Mouse (Mus musculus) stomach, embryonic 16.5 days (tissue): ENCODE data around the gene 5330417H12Rik. TPM values are rescaled to one million over a fixed set of nuclear protein-coding genes. Genes with fewer than 3 reads are reported as not detected.
A peak's percentile ranks its signal among the peaks of the same experiment; 100 is the strongest.

ENCODE experiments used
- ATAC-seq: fragments of 200-750 bp; cut with Nextera tagmentation; 2 replicates; pipeline ENCODE4 v1.8.0; 2017; ENCODE audit warnings: moderate number of reproducible peaks, moderate TSS enrichment; ENCODE audit not compliant: insufficient read depth, low FRiP score
- H3K27ac ChIP-seq: fragments of 300-500 bp; sonication (generic); 2 replicates; pipeline ENCODE4 v1.5.1; 2014; ENCODE audit warnings: low read length
- H3K27me3 ChIP-seq: fragments of 300-500 bp; sonication (generic); 2 replicates; pipeline ENCODE4 v1.6.1; 2014; ENCODE audit warnings: low read length, control low read depth, mixed read lengths; ENCODE audit not compliant: control insufficient read depth, insufficient read depth
- H3K36me3 ChIP-seq: fragments of 300-500 bp; sonication (generic); 2 replicates; pipeline ENCODE4 v1.6.1; 2014; ENCODE audit warnings: low read length; ENCODE audit not compliant: control insufficient read depth, insufficient read depth
- H3K4me1 ChIP-seq: fragments of 300-500 bp; sonication (generic); 2 replicates; pipeline ENCODE4 v1.6.1; 2014; ENCODE audit warnings: low read length, control low read depth, mixed read lengths; ENCODE audit not compliant: control insufficient read depth, insufficient read depth
- H3K4me2 ChIP-seq: fragments of 300-500 bp; sonication (generic); 2 replicates; pipeline ENCODE4 v1.6.1; 2014; ENCODE audit warnings: low read depth, low read length, mixed read lengths
- H3K4me3 ChIP-seq: fragments of 300-500 bp; sonication (generic); replicated peaks from 2 replicates; pipeline ENCODE4 v1.5.1; 2014; ENCODE audit warnings: mild to moderate bottlenecking, low read length
- H3K9ac ChIP-seq: fragments of 300-500 bp; sonication (generic); 2 replicates; pipeline ENCODE4 v1.6.1; 2014; ENCODE audit warnings: low read length
- H3K9me3 ChIP-seq: fragments of 300-500 bp; sonication (generic); replicated peaks from 2 replicates; pipeline ENCODE4 v1.6.1; 2016; ENCODE audit warnings: low read length, control low read depth; ENCODE audit not compliant: control insufficient read depth
- WGBS: fragments of 180-500 bp; shearing (Covaris S2); extraction: QIAGEN DNeasy Blood & Tissue Kit; methylation state at CpG from one replicate; pipeline ENCODE4 v1.1.7; 2014; 5-methylcytosine and 5-hydroxymethylcytosine counted together
- polyA plus RNA-seq: library from polyadenylated mRNA; unstranded; fragments of >200 nt; fragmentation: Nextera tagmentation; extraction: Ambion mirVana; gene quantifications from 2 replicates; pipeline ENCODE4 v1.2.1, GENCODE M21; 2015

Gene 5330417H12Rik
- polyA plus RNA-seq, 1 experiment from 2014 or later = not detected

- 16% methylated on average over 8 of the region's 8 CpGs for WGBS
- H3K9me3 ChIP-seq = no peaks in the 10 kb centered on the region
- H3K36me3 ChIP-seq = no peaks in the 10 kb centered on the region
- no peak overlapping the region for H3K4me3 ChIP-seq
- H3K9ac ChIP-seq = 0 out of 2 replicates have a peak overlapping the region, but pooled peaks have one; percentile 8
- peaks cover 48% of the 10 kb centered on the region for H3K4me1 ChIP-seq
- no peak overlapping the region for H3K4me2 ChIP-seq
- ATAC-seq = peak; percentile 38; the same call in 1 of the 2 replicates
- H3K27ac ChIP-seq = peak overlapping the region; percentile 81
- no peaks in the 10 kb centered on the region for H3K27me3 ChIP-seq
Observed at GRCm38 (mm10) chr7:107661189-107661842, 36.4 kb upstream of the 5330417H12Rik start.

GRCm38 (mm10) chr7:107659186-107659918, 34.4 kb upstream of the 5330417H12Rik start:
- Histone ChIP-seq H3K4me2 (no peak overlapping the region), H3K27ac (no peak overlapping the region), H3K27me3 (no peaks in the 10 kb centered on the region), H3K4me1 (peaks cover 31% of the 10 kb centered on the region), H3K36me3 (no peaks in the 10 kb centered on the region), H3K9me3 (no peaks in the 10 kb centered on the region), H3K9ac (no peak overlapping the region), H3K4me3 (no peak overlapping the region)
- 62% methylated on average over 8 of the region's 8 CpGs for WGBS
- ATAC-seq = no peak

- Histone ChIP-seq H3K9ac (no peak overlapping the region), H3K4me1 (peaks cover 7% of the 10 kb centered on the region), H3K4me2 (no peak overlapping the region), H3K9me3 (no peaks in the 10 kb centered on the region), H3K36me3 (no peaks in the 10 kb centered on the region), H3K27ac (no peak overlapping the region), H3K27me3 (no peaks in the 10 kb centered on the region), H3K4me3 (no peak overlapping the region)
- WGBS = 61% methylated on average over 6 of the region's 6 CpGs
- no peak for ATAC-seq
Observed at GRCm38 (mm10) chr7:107656451-107656850, 31.5 kb upstream of the 5330417H12Rik start.

GRCm38 (mm10) chr7:107651821-107652220, 26.9 kb upstream of the 5330417H12Rik start:
- no peak overlapping the region for H3K4me2 ChIP-seq
- no peaks in the 10 kb centered on the region for H3K4me1 ChIP-seq
- H3K9me3 ChIP-seq = no peaks in the 10 kb centered on the region
- WGBS = 65% methylated on average over 1 of the region's 1 CpGs
- H3K27ac ChIP-seq = no peak overlapping the region
- H3K4me3 ChIP-seq = no peak overlapping the region
- H3K27me3 ChIP-seq = no peaks in the 10 kb centered on the region
- no peak overlapping the region for H3K9ac ChIP-seq
- no peaks in the 10 kb centered on the region for H3K36me3 ChIP-seq
- no peak for ATAC-seq

GRCm38 (mm10) chr7:107649990-107650389, 25.0 kb upstream of the 5330417H12Rik start:
- WGBS = 85% methylated on average over 7 of the region's 7 CpGs
- no peak overlapping the region for H3K4me3 ChIP-seq
- H3K27me3 ChIP-seq = no peaks in the 10 kb centered on the region
- no peak for ATAC-seq
- no peaks in the 10 kb centered on the region for H3K4me1 ChIP-seq
- no peak overlapping the region for H3K27ac ChIP-seq
- H3K36me3 ChIP-seq = no peaks in the 10 kb centered on the region
- no peak overlapping the region for H3K4me2 ChIP-seq
- no peak overlapping the region for H3K9ac ChIP-seq
- no peaks in the 10 kb centered on the region for H3K9me3 ChIP-seq

GRCm38 (mm10) chr7:107648937-107649688, 24.2 kb upstream of the 5330417H12Rik start:
- Histone ChIP-seq H3K4me2 (no peak overlapping the region), H3K27me3 (no peaks in the 10 kb centered on the region), H3K4me3 (no peak overlapping the region), H3K9ac (no peak overlapping the region), H3K4me1 (no peaks in the 10 kb centered on the region), H3K9me3 (no peaks in the 10 kb centered on the region), H3K27ac (no peak overlapping the region), H3K36me3 (no peaks in the 10 kb centered on the region)
- ATAC-seq = no peak
- 80% methylated on average over 12 of the region's 12 CpGs for WGBS

- no peaks in the 10 kb centered on the region for H3K27me3 ChIP-seq
- H3K4me1 ChIP-seq = no peaks in the 10 kb centered on the region
- no peak overlapping the region for H3K9ac ChIP-seq
- H3K9me3 ChIP-seq = no peaks in the 10 kb centered on the region
- no peak overlapping the region for H3K4me3 ChIP-seq
- H3K36me3 ChIP-seq = no peaks in the 10 kb centered on the region
- no peak overlapping the region for H3K27ac ChIP-seq
- no peak overlapping the region for H3K4me2 ChIP-seq
- ATAC-seq = no peak
- 94% methylated on average over 2 of the region's 2 CpGs for WGBS
Observed at GRCm38 (mm10) chr7:107644987-107645386, 20.0 kb upstream of the 5330417H12Rik start.

- H3K4me2 ChIP-seq = no peak overlapping the region
- no peaks in the 10 kb centered on the region for H3K4me1 ChIP-seq
- H3K27ac ChIP-seq = no peak overlapping the region
- H3K36me3 ChIP-seq = no peaks in the 10 kb centered on the region
- 60% methylated on average over 7 of the region's 7 CpGs for WGBS
- H3K9me3 ChIP-seq = no peaks in the 10 kb centered on the region
- no peak overlapping the region for H3K4me3 ChIP-seq
- H3K9ac ChIP-seq = no peak overlapping the region
- peak; percentile 47; the same call in 1 of the 2 replicates for ATAC-seq
- no peaks in the 10 kb centered on the region for H3K27me3 ChIP-seq
Observed at GRCm38 (mm10) chr7:107642586-107643275, 17.8 kb upstream of the 5330417H12Rik start.
